ENCODE assay signal across 13 mouse cellular contexts in the genomic region with DNA sequence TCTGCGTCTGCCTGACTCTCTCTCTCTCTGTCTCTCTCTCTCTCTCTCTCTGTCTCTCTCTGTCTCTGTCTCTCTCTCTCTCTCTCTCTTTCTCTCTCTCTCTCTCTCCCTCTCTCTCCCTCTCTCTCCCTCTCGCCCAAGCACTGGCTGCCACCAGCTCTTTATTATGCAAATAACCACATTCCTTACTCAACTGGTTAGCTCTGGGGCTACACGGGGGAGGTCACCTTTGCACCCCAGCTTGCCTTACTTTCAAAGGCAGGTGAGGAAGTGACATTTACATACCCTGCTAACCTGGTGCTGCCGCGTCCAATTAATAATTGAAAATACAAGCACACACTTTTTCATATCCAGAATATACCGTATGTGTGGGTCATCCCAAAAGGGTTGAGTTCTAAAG.
DNase-seq lines count a peak whose midpoint lies in the region; ATAC-seq lines count a peak whose summit lies in the region.
"Had no signal": no experiment of that assay in that cellular context is flagged by ENCODE, and none has a peak within 500 bp of the region (broad histone marks: within the 10 kb centered on the region; RNA-seq: fewer than 3 reads in every experiment).

No protein-coding gene starts in this region.

- H3K27ac ChIP-seq in forebrain, embryonic 11.5 days (ENCODE audit: low read depth, low read length), result no peak overlapping the region
- no peak overlapping the region for H3K27ac ChIP-seq in forebrain, embryonic 14.5 days (ENCODE audit: low read depth, low read length)
- H3K27ac ChIP-seq in neural tube, embryonic 13.5 days (replicated peaks), result no peak overlapping the region
- H3K27ac ChIP-seq in midbrain, embryonic 10.5 days (replicated peaks), result no peak overlapping the region
- H3K27ac ChIP-seq in embryonic facial prominence, embryonic 10.5 days (replicated peaks), result no peak overlapping the region
- H3K27ac ChIP-seq: liver, embryonic 12.5 days; macrophage had no signal

- H3K4me1 ChIP-seq in forebrain, embryonic 11.5 days (replicated peaks; ENCODE audit: control insufficient read depth, insufficient read depth, low read length), result no peaks in the 10 kb centered on the region; the same call in 1 of the 2 replicates
- H3K4me1 ChIP-seq in forebrain, embryonic 14.5 days (ENCODE audit: control insufficient read depth, insufficient read depth, low read length), result peaks cover 10% of the 10 kb centered on the region; the same call in 1 of the 2 replicates
- H3K4me1 ChIP-seq in neural tube, embryonic 13.5 days (replicated peaks), result peaks cover 26% of the 10 kb centered on the region
- H3K4me1 ChIP-seq in midbrain, embryonic 10.5 days, result peaks cover 11% of the 10 kb centered on the region
- H3K4me1 ChIP-seq in embryonic facial prominence, embryonic 10.5 days, result peaks cover 9% of the 10 kb centered on the region
- H3K4me1 ChIP-seq: liver, embryonic 12.5 days had no signal

- H3K4me3 ChIP-seq in forebrain, embryonic 11.5 days (ENCODE audit: low read depth, low read length), result no peak overlapping the region
- no peak overlapping the region for H3K4me3 ChIP-seq in forebrain, embryonic 14.5 days (ENCODE audit: low read depth, low read length)
- no peak overlapping the region for H3K4me3 ChIP-seq in neural tube, embryonic 13.5 days
- peak overlapping the region; percentile 30 for H3K4me3 ChIP-seq in midbrain, embryonic 10.5 days
- no peak overlapping the region for H3K4me3 ChIP-seq in embryonic facial prominence, embryonic 10.5 days
- H3K4me3 ChIP-seq: liver, embryonic 12.5 days had no signal

- WGBS in forebrain, embryonic 11.5 days, result 5% methylated on average over 6 of the region's 6 CpGs
- 7% methylated on average over 6 of the region's 6 CpGs for WGBS in forebrain, embryonic 14.5 days
- 22% methylated on average over 6 of the region's 6 CpGs for WGBS in neural tube, embryonic 13.5 days
- 10% methylated on average over 6 of the region's 6 CpGs for WGBS in midbrain, embryonic 10.5 days
- WGBS in embryonic facial prominence, embryonic 10.5 days, result 21% methylated on average over 6 of the region's 6 CpGs

- H3K36me3 ChIP-seq in forebrain, embryonic 11.5 days (ENCODE audit: control insufficient read depth, insufficient read depth, low read length), result no peaks in the 10 kb centered on the region
- H3K36me3 ChIP-seq in forebrain, embryonic 14.5 days (ENCODE audit: control insufficient read depth, insufficient read depth, low read length), result no peaks in the 10 kb centered on the region
- H3K36me3 ChIP-seq in neural tube, embryonic 13.5 days, result no peaks in the 10 kb centered on the region
- H3K36me3 ChIP-seq in midbrain, embryonic 10.5 days, result no peaks in the 10 kb centered on the region
- H3K36me3 ChIP-seq in embryonic facial prominence, embryonic 10.5 days (replicated peaks), result no peaks in the 10 kb centered on the region
- H3K36me3 ChIP-seq: liver, embryonic 12.5 days had no signal

- no peak; the same call in 1 of the 2 replicates for ATAC-seq in forebrain, embryonic 11.5 days (replicated peaks; ENCODE audit: low FRiP score)
- ATAC-seq in forebrain, embryonic 14.5 days, result no peak
- no peak for ATAC-seq in neural tube, embryonic 13.5 days (ENCODE audit: low read depth)
- ATAC-seq: liver, embryonic 12.5 days; Patski had no signal

- no peaks in the 10 kb centered on the region for H3K9me3 ChIP-seq in forebrain, embryonic 11.5 days (ENCODE audit: control insufficient read depth, low read length)
- H3K9me3 ChIP-seq in forebrain, embryonic 14.5 days (replicated peaks; ENCODE audit: control insufficient read depth, low read length), result no peaks in the 10 kb centered on the region
- H3K9me3 ChIP-seq in neural tube, embryonic 13.5 days, result no peaks in the 10 kb centered on the region
- H3K9me3 ChIP-seq in midbrain, embryonic 10.5 days (replicated peaks), result no peaks in the 10 kb centered on the region
- no peaks in the 10 kb centered on the region for H3K9me3 ChIP-seq in embryonic facial prominence, embryonic 10.5 days
- H3K9me3 ChIP-seq: liver, embryonic 12.5 days had no signal

- no peak for DNase-seq in forebrain, embryonic 11.5 days (ENCODE audit: low spot score)
- DNase-seq in forebrain, embryonic 14.5 days (ENCODE audit: low spot score), result no peak
- no peak for DNase-seq in neural tube, embryonic 10.5 days (ENCODE audit: extremely low spot score, low spot score)
- DNase-seq in midbrain, embryonic 10.5 days (ENCODE audit: low spot score), result no peak
- no peak for DNase-seq in natural killer cell, adult 2 months (ENCODE audit: low spot score in 2 of 2)
- DNase-seq in gastrocnemius, postnatal 4 days (ENCODE audit: low spot score in 2 of 2), result no peak
- no peak for DNase-seq in embryonic facial prominence, embryonic 10.5 days (ENCODE audit: low spot score)
- DNase-seq: cerebellum, postnatal 25 days; heart, postnatal 36 days had no signal

- peak overlapping the region; percentile 11; the same call in 1 of the 2 replicates for H3K4me2 ChIP-seq in forebrain, embryonic 11.5 days (ENCODE audit: low read depth, low read length, severe bottlenecking)
- H3K4me2 ChIP-seq in forebrain, embryonic 14.5 days (ENCODE audit: low read length), result no peak overlapping the region
- H3K4me2 ChIP-seq in neural tube, embryonic 13.5 days, result 0 out of 2 replicates have a peak overlapping the region, but pooled peaks have one; percentile 3
- H3K4me2 ChIP-seq: liver, embryonic 12.5 days had no signal

- H3K27me3 ChIP-seq in forebrain, embryonic 11.5 days (ENCODE audit: control insufficient read depth, insufficient read depth, low read length), result no peaks in the 10 kb centered on the region
- no peaks in the 10 kb centered on the region for H3K27me3 ChIP-seq in forebrain, embryonic 14.5 days (replicated peaks; ENCODE audit: control insufficient read depth, insufficient read depth, low read length)
- H3K27me3 ChIP-seq in neural tube, embryonic 13.5 days, result no peaks in the 10 kb centered on the region
- no peaks in the 10 kb centered on the region for H3K27me3 ChIP-seq in midbrain, embryonic 10.5 days (ENCODE audit: low read depth, poor library complexity, severe bottlenecking)
- no peaks in the 10 kb centered on the region for H3K27me3 ChIP-seq in embryonic facial prominence, embryonic 10.5 days (replicated peaks; ENCODE audit: low read depth, poor library complexity, severe bottlenecking)
- H3K27me3 ChIP-seq: liver, embryonic 12.5 days had no signal

- H3K9ac ChIP-seq in forebrain, embryonic 11.5 days (ENCODE audit: low read length), result no peak overlapping the region
- H3K9ac ChIP-seq in forebrain, embryonic 14.5 days (ENCODE audit: low read length), result no peak overlapping the region
- H3K9ac ChIP-seq in neural tube, embryonic 13.5 days, result no peak overlapping the region
- H3K9ac ChIP-seq: liver, embryonic 12.5 days had no signal
